Mouse (Mus musculus) skeletal muscle tissue, adult 2 months (tissue): ENCODE measurements at regions not wholly inside any gene's neighbourhood (a gene's known extent, or its start where the extent isn't known, plus 50 kb on each side); places are given as distances from the start of the nearest gene placed in this dataset.

Experiments used
- DNase-seq: peaks from one replicate; pipeline ENCODE4 v3.0.0-alpha.2; 2012; ENCODE audit warnings: low read depth, low spot score

DNA sequence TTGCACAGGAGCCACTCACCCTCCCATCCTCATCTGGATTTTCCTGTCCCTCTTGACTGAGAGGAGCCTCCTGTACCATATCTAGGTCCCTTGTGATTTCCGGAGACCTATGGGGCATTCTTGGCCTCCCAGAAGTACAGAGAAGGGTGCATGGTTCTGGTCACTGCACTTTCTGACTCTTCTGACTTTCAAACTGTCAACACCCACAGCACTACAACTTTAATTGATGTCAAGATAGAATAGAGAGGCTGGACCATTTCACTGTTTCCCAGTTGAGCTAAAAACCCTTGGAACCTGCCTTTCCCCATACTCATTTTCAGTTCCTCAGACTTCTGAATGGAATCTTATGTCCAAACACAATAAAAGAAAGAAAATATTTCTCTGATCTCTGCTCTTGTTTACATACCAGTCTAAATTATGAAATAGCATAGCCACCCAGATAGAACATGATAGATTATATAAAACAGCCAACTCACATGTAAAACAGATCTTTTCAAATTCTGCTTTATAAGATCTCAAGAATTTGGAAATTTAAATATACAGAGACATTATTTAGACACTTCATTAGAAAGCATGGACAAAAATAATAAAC is 144.2 kb downstream of the Ptger3 start:
- DNase-seq, result no peak

DNA sequence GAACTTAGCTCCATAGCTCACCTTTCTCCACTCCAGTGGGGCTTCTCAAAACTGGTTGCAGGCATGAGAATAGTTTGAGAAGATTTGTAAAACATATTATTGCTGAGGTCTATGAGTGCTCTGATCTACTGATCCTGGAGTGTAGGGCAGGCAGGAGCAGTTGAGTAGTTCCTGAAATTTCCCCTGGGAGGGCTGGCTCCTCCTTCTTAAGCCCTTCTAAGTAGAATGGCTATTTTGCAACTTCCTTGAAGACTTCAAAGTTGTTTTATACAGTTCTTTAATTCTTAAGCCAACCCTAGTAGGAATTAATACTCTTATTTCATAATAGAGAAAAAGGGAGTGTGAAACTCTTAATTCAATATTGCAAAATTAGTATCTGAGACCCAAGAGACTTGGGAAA is 133.3 kb downstream of the Ptger3 start:
- peak; percentile 2 for DNase-seq

DNA sequence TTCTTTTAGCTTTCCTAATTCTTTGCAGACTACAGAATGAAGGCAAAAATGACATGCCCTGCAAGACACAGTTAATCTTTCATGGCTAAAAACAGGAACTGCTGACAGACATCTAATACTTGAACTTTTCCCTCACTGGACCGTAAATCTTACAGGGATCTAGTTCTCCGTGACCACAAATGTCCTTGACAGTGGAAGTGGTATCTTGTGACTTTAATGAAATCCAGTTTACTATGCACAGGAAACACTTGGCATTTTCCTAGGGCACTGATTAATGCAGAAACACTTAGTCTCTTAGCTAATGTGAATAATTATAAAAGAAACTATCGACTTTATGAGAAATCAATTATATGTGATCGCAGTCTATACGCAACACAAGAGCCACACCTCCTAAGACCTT is 131.8 kb downstream of the Ptger3 start:
- DNase-seq, result no peak

DNA sequence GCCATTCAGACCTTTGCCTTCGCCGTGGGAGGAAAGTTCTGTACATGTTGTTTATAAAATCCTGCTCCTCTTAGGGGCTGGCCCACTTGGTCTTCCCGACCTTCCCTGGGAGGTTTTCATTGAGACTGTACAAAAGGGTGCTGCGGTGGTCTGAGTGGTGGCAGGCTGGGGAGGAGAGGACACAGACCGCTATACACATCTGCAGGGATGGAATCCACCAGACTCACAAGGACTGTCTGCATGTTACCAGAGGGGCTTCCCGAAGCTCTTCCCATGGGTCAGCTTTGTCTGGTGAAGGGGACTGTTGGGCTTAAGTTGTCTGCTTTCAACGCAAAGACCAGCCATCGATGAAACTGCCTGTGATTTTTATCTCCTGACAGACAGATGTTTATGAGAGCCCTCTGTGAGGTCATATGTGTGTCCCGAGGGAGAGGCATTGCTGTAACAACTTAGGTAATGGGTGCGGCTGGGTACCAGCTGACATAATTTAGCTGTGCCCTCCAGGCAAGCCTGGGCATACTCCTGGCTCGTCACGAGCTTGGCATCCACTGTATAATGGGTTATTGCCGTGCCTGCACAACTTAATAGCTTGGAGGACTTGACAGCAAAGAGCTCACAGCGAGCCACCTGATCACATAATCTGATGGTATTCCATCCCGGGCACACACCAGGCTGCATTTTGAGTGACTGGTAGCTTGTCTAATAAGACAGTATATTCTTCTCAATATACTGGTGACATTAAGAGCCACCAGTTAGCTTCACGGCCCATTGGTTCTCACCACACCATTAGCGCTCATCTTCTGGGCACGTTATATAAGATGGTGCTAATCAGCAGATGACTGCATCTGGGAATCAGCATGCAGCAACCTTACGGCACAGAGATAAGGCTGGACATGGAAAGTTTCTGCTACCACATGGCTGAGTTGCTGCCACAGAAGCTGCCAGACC is 128.7 kb downstream of the Ptger3 start:
- DNase-seq, result no peak
